Mouse (Mus musculus) olfactory bulb, adult 2 months (tissue): ENCODE measurements around the gene Lrmda.

Source experiments
- CTCF ChIP-seq: fragments of 200-500 bp; IDR thresholded peaks from 2 replicates; pipeline ENCODE4 v1.5.1; 2012; ENCODE audit warnings: low read depth, mild to moderate bottlenecking, low read length, moderate library complexity; ENCODE audit not compliant: insufficient read depth
- POLR2A ChIP-seq: fragments of 200-500 bp; IDR thresholded peaks from 2 replicates; pipeline ENCODE4 v1.6.1; 2012; ENCODE audit warnings: mild to moderate bottlenecking, low read depth, low read length, moderate library complexity; ENCODE audit not compliant: insufficient read depth

DNA sequence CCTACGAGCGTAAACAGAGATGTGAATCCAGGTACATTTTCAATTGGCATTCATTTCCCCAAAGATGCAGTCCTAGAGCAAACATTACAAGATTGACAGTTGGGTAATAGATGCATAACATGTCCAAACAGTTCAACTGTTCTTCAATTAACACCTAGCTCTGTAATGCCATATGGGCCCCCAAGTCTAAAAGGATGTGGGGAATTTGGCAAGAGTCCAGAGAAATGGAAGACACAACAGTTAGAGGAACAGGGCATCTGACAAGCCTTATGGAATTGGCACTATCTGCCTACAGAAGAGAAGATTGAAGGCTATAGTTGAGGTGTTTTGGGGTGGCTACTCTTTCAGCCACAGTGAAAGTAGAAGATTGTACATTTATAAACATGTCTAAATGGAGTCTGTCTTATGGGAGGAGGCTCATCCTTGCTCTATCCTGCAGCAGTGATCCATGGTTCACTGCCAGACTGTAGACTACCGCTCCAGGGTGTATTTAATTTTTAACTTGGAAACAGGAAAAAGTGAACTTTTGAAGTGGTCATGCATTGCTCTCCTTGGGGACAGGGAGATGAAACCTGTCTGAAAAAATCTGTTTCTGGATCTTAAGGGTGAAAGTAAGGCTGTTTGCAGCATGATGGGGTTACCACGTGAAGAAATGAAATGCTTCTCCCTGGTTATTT lies 245.9 kb downstream of the Lrmda start:
- no peak for TF ChIP-seq POLR2A
- no peak for TF ChIP-seq CTCF
